Mouse (Mus musculus) stomach, embryonic 14.5 days (tissue): ENCODE results near the gene Mmgt1. TPM values are rescaled to one million over a fixed set of nuclear protein-coding genes. Genes with fewer than 3 reads are reported as not detected.

Source experiments
- microRNA-seq: library from miRNA; unstranded; fragments of <30 nt; microRNA quantifications from one replicate; pipeline ENCODE4, GENCODE M21; 2016
- polyA plus RNA-seq: library from polyadenylated mRNA; unstranded; fragments of >200 nt; fragmentation: Nextera tagmentation; extraction: Ambion mirVana; gene quantifications from 2 replicates; pipeline ENCODE4 v1.2.1, GENCODE M21; 2014

Mmgt1 gene
- polyA plus RNA-seq, 1 experiment from 2014 or later, result 29.5 TPM

Small RNA genes lying within 50 kb of the gene (microRNA-seq; reads per million reads assigned to microRNA genes)
- gene Mir5116, result not detected

Other genes with a start within 250 kb of the Mmgt1 start
- 4.1 and 4.4 TPM in 2 replicates for gene Smim10l2a, start 223.5 kb downstream of the Mmgt1 start, polyA plus RNA-seq
- gene Gm2174, start 150.1 kb downstream of the Mmgt1 start, polyA plus RNA-seq, result 3.0 and 4.6 TPM in 2 replicates
- 28.0 and 30.7 TPM in 2 replicates for gene Ints6l, start 143.2 kb downstream of the Mmgt1 start, polyA plus RNA-seq
- not detected in 2 replicates for gene Gm10477, start 73.3 kb downstream of the Mmgt1 start, polyA plus RNA-seq
- not detected in 2 replicates for gene Gm648, start 48.5 kb downstream of the Mmgt1 start, polyA plus RNA-seq
- 11.9 and 12.4 TPM in 2 replicates for gene Slc9a6, start 11.7 kb upstream of the Mmgt1 start, polyA plus RNA-seq
- 63.2 and 68.9 TPM in 2 replicates for gene Fhl1, start 133.7 kb upstream of the Mmgt1 start, polyA plus RNA-seq
- 3.4 and 3.7 TPM in 2 replicates for gene Map7d3, start 224.3 kb upstream of the Mmgt1 start, polyA plus RNA-seq